Mouse (Mus musculus) T-helper 2 cell (primary cell): Measurements from ENCODE around the gene Scimp.

ENCODE experiments used
- in situ Hi-C: fragments of 300-600 bp; cut with MboI, MseI; formaldehyde crosslinking; loops from one replicate; pipeline ENCODE4 v1.15.1; 2025; ENCODE audit warnings: high pct_unique_total_duplicates

Gene Scimp

GRCm38 (mm10) chr11:70811471-70812240 lies 730 bp downstream of the Scimp start:
- in situ Hi-C loops = no loop called here

GRCm38 (mm10) chr11:70811041-70811440 lies 1.3 kb downstream of the Scimp start:
- in situ Hi-C loops = no loop called here

- in situ Hi-C loops = no loop called here
Observed at GRCm38 (mm10) chr11:70809011-70809410, 3.4 kb downstream of the Scimp start.

- in situ Hi-C loops = no loop called here
Observed at GRCm38 (mm10) chr11:70808101-70808500, 4.3 kb downstream of the Scimp start.

GRCm38 (mm10) chr11:70807630-70808029 lies 4.8 kb downstream of the Scimp start:
- in situ Hi-C loops = no loop called here

GRCm38 (mm10) chr11:70806697-70807096 lies 5.7 kb downstream of the Scimp start:
- in situ Hi-C loops = no loop called here

GRCm38 (mm10) chr11:70805641-70806175 lies 6.7 kb downstream of the Scimp start:
- in situ Hi-C loops = no loop called here

GRCm38 (mm10) chr11:70804395-70804794 lies 8.0 kb downstream of the Scimp start:
- in situ Hi-C loops = loop anchor here (5.0 kb wide), 1 partner anchor 38 kb away; the partner anchor contains the start of gene Rabep1

- in situ Hi-C loops = loop anchor here (5.0 kb wide), 1 partner anchor 39 kb away; the partner anchor contains the start of gene Rabep1
Observed at GRCm38 (mm10) chr11:70803711-70804200, 8.6 kb downstream of the Scimp start.

- in situ Hi-C loops = loop anchor here (5.0 kb wide), 1 partner anchor 39 kb away; the partner anchor contains the start of gene Rabep1
Observed at GRCm38 (mm10) chr11:70802865-70803261, 9.5 kb downstream of the Scimp start.

GRCm38 (mm10) chr11:70802208-70802864 lies 10.1 kb downstream of the Scimp start:
- in situ Hi-C loops = loop anchor here (5.0 kb wide), 1 partner anchor 40 kb away; the partner anchor contains the start of gene Rabep1

GRCm38 (mm10) chr11:70792409-70792808 lies 20.0 kb downstream of the Scimp start:
- in situ Hi-C loops = no loop called here

GRCm38 (mm10) chr11:70791676-70792075 lies 20.7 kb downstream of the Scimp start:
- in situ Hi-C loops = no loop called here

GRCm38 (mm10) chr11:70790874-70791551 lies 21.4 kb downstream of the Scimp start:
- in situ Hi-C loops = no loop called here

- in situ Hi-C loops = no loop called here
Observed at GRCm38 (mm10) chr11:70790426-70790825, 22.0 kb downstream of the Scimp start.

- in situ Hi-C loops = no loop called here
Observed at GRCm38 (mm10) chr11:70788972-70789655, 23.3 kb downstream of the Scimp start.

- in situ Hi-C loops = no loop called here
Observed at GRCm38 (mm10) chr11:70787052-70787451, 25.3 kb downstream of the Scimp start.

- in situ Hi-C loops = no loop called here
Observed at GRCm38 (mm10) chr11:70785908-70786307, 26.5 kb downstream of the Scimp start.

- in situ Hi-C loops = loop anchor here (10.0 kb wide), 1 partner anchor 47 kb away; no protein-coding TSS in a partner anchor
Observed at GRCm38 (mm10) chr11:70778058-70778457, 34.3 kb downstream of the Scimp start.

GRCm38 (mm10) chr11:70777634-70778033 lies 34.8 kb downstream of the Scimp start:
- in situ Hi-C loops = loop anchor here (10.0 kb wide), 1 partner anchor 47 kb away; no protein-coding TSS in a partner anchor
